Mouse (Mus musculus) spleen, postnatal 14 days (tissue): ENCODE measurements around the gene Tmem63a.
A peak's percentile ranks its signal among the peaks of the same experiment; 100 is the strongest.

Experiments used
- DNase-seq, 2 experiments: peaks; one replicate each; pipeline ENCODE4 v3.0.0; 2021 to 2022; ENCODE audit warnings: low spot score in 2 of 2

Tmem63a gene

GRCm38 (mm10) chr1:181009011-181009590 is 67.0 kb downstream of the Tmem63a start:
- DNase-seq = no peak

GRCm38 (mm10) chr1:181009754-181010153 is 67.6 kb downstream of the Tmem63a start:
- peak in 1 of 2 experiments; percentile 0 for DNase-seq

GRCm38 (mm10) chr1:181010171-181010932 is 68.2 kb downstream of the Tmem63a start:
- DNase-seq = no peak

GRCm38 (mm10) chr1:181011601-181012000 is 69.5 kb downstream of the Tmem63a start:
- no peak for DNase-seq

- no peak for DNase-seq
Measured at GRCm38 (mm10) chr1:181012416-181012815, 70.3 kb downstream of the Tmem63a start.

- DNase-seq = no peak
Measured at GRCm38 (mm10) chr1:181013446-181013845, 71.3 kb downstream of the Tmem63a start.

GRCm38 (mm10) chr1:181014731-181015500 is 72.8 kb downstream of the Tmem63a start:
- no peak for DNase-seq

GRCm38 (mm10) chr1:181015558-181015957 is 73.4 kb downstream of the Tmem63a start:
- DNase-seq = no peak

GRCm38 (mm10) chr1:181016045-181016444 is 73.9 kb downstream of the Tmem63a start:
- no peak for DNase-seq

- peak; percentile 29 to 46 for DNase-seq
Measured at GRCm38 (mm10) chr1:181016532-181017131, 74.5 kb downstream of the Tmem63a start.

- DNase-seq = peak; percentile 62 to 74
Measured at GRCm38 (mm10) chr1:181017212-181017711, 75.1 kb downstream of the Tmem63a start.

GRCm38 (mm10) chr1:181017890-181018420 is 75.8 kb downstream of the Tmem63a start:
- DNase-seq = no peak

- no peak for DNase-seq
Measured at GRCm38 (mm10) chr1:181020756-181021487, 78.8 kb downstream of the Tmem63a start, which contains the start of gene Ephx1. Gene Ephx1 (minus strand): TSS chr1:181020904.

- no peak for DNase-seq
Measured at GRCm38 (mm10) chr1:181021488-181021865, 79.3 kb downstream of the Tmem63a start.

GRCm38 (mm10) chr1:181022265-181022664 is 80.1 kb downstream of the Tmem63a start:
- DNase-seq = peak; percentile 38 to 66
